Mouse (Mus musculus) midbrain, embryonic 15.5 days (tissue): Measurements from ENCODE around the gene Sema6d. TPM values are rescaled to one million over a fixed set of nuclear protein-coding genes. Genes with fewer than 3 reads are reported as not detected.

ENCODE experiments used
- ATAC-seq: fragments of 200-750 bp; cut with Nextera tagmentation; replicated peaks from 2 replicates; pipeline ENCODE4 v1.8.0; 2017; ENCODE audit warnings: moderate TSS enrichment
- H3K27ac ChIP-seq: fragments of 300-500 bp; sonication (generic); 2 replicates; pipeline ENCODE4 v1.5.1; 2015; ENCODE audit warnings: mild to moderate bottlenecking, inconsistent platforms
- H3K27me3 ChIP-seq: fragments of 300-500 bp; sonication (generic); replicated peaks from 2 replicates; pipeline ENCODE4 v1.6.1; 2015; ENCODE audit warnings: inconsistent platforms
- H3K36me3 ChIP-seq: fragments of 300-500 bp; sonication (generic); replicated peaks from 2 replicates; pipeline ENCODE4 v1.6.1; 2015; ENCODE audit warnings: inconsistent platforms
- H3K4me1 ChIP-seq: fragments of 300-500 bp; sonication (generic); 2 replicates; pipeline ENCODE4 v1.6.1; 2015; ENCODE audit warnings: inconsistent platforms
- H3K4me2 ChIP-seq: fragments of 300-500 bp; sonication (generic); 2 replicates; pipeline ENCODE4 v1.6.1; 2015; ENCODE audit warnings: inconsistent platforms, mild to moderate bottlenecking, moderate library complexity
- H3K4me3 ChIP-seq: fragments of 300-500 bp; sonication (generic); 2 replicates; pipeline ENCODE4 v1.5.1; 2015; ENCODE audit warnings: mild to moderate bottlenecking, inconsistent platforms
- H3K9ac ChIP-seq: fragments of 300-500 bp; sonication (generic); 2 replicates; pipeline ENCODE4 v1.6.1; 2015; ENCODE audit warnings: mild to moderate bottlenecking, inconsistent platforms
- H3K9me3 ChIP-seq: fragments of 300-500 bp; sonication (generic); 2 replicates; pipeline ENCODE4 v1.6.1; 2016; ENCODE audit warnings: inconsistent platforms
- WGBS: fragments of 180-500 bp; shearing (Covaris S2); methylation state at CpG from one replicate; pipeline ENCODE4 v1.1.7; 2015; ENCODE audit warnings: mixed read lengths; 5-methylcytosine and 5-hydroxymethylcytosine counted together
- polyA plus RNA-seq: library from polyadenylated mRNA; unstranded; fragments of >200 nt; fragmentation: Nextera tagmentation; extraction: Ambion mirVana; gene quantifications from 2 replicates; pipeline ENCODE4 v1.2.1, GENCODE M21; 2015

Sema6d gene
- polyA plus RNA-seq, 1 experiment from 2014 or later: 34.7 TPM

GRCm38 (mm10) chr2:124668431-124668830 lies 578.7 kb downstream of the Sema6d start:
- H3K4me1 ChIP-seq: no peaks in the 10 kb centered on the region
- no peak overlapping the region for H3K4me3 ChIP-seq
- H3K9me3 ChIP-seq: no peaks in the 10 kb centered on the region
- H3K27ac ChIP-seq: no peak overlapping the region
- peaks cover 6% of the 10 kb centered on the region; the same call in 1 of the 2 replicates for H3K36me3 ChIP-seq
- ATAC-seq: no peak
- H3K4me2 ChIP-seq: no peak overlapping the region
- WGBS: 100% methylated on average over 1 of the region's 1 CpGs
- no peaks in the 10 kb centered on the region for H3K27me3 ChIP-seq
- no peak overlapping the region for H3K9ac ChIP-seq

DNA sequence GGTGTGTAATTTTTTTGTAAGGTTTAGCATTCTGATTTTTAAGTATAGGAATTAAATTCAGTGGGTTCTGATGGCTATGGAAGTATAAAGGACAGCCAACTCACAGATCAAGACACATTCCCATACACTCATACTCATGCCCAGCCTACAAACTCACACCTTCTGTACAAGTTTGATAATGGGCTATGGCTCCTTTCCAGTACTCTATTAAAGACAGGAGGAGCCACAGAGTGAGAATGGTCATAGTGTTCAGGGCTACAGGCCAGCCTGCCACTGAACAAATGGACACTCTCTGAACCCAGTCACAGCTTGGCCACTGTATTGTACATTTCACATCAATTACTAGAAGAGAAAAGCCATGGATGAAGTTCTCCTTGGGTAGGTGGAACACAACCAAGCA lies 583.3 kb downstream of the Sema6d start:
- Histone ChIP-seq H3K27me3 (no peaks in the 10 kb centered on the region), H3K4me3 (no peak overlapping the region), H3K27ac (no peak overlapping the region), H3K9me3 (no peaks in the 10 kb centered on the region), H3K9ac (no peak overlapping the region), H3K36me3 (no peaks in the 10 kb centered on the region), H3K4me2 (no peak overlapping the region), H3K4me1 (no peaks in the 10 kb centered on the region)
- no peak for ATAC-seq

- no peaks in the 10 kb centered on the region for H3K4me1 ChIP-seq
- WGBS: 82% methylated on average over 5 of the region's 5 CpGs
- H3K36me3 ChIP-seq: no peaks in the 10 kb centered on the region
- H3K27ac ChIP-seq: no peak overlapping the region
- no peak for ATAC-seq
- H3K9ac ChIP-seq: no peak overlapping the region
- no peaks in the 10 kb centered on the region for H3K9me3 ChIP-seq
- H3K27me3 ChIP-seq: no peaks in the 10 kb centered on the region
- no peak overlapping the region for H3K4me3 ChIP-seq
- H3K4me2 ChIP-seq: no peak overlapping the region
Measured at GRCm38 (mm10) chr2:124684481-124684901, 594.7 kb downstream of the Sema6d start.

GRCm38 (mm10) chr2:124690372-124690771 lies 600.6 kb downstream of the Sema6d start:
- ATAC-seq: no peak
- H3K36me3 ChIP-seq: no peaks in the 10 kb centered on the region
- H3K27ac ChIP-seq: no peak overlapping the region
- 96% methylated on average over 1 of the region's 1 CpGs for WGBS
- H3K9me3 ChIP-seq: no peaks in the 10 kb centered on the region
- H3K4me1 ChIP-seq: no peaks in the 10 kb centered on the region
- H3K27me3 ChIP-seq: no peaks in the 10 kb centered on the region
- H3K4me3 ChIP-seq: no peak overlapping the region
- no peak overlapping the region for H3K4me2 ChIP-seq
- H3K9ac ChIP-seq: no peak overlapping the region

- Histone ChIP-seq H3K4me2 (no peak overlapping the region), H3K36me3 (no peaks in the 10 kb centered on the region), H3K4me1 (no peaks in the 10 kb centered on the region), H3K27ac (no peak overlapping the region), H3K4me3 (no peak overlapping the region), H3K9me3 (no peaks in the 10 kb centered on the region), H3K27me3 (no peaks in the 10 kb centered on the region), H3K9ac (no peak overlapping the region)
- 90% methylated on average over 10 of the region's 10 CpGs for WGBS
- no peak for ATAC-seq
Measured at GRCm38 (mm10) chr2:124702621-124703020, 612.9 kb downstream of the Sema6d start.

DNA sequence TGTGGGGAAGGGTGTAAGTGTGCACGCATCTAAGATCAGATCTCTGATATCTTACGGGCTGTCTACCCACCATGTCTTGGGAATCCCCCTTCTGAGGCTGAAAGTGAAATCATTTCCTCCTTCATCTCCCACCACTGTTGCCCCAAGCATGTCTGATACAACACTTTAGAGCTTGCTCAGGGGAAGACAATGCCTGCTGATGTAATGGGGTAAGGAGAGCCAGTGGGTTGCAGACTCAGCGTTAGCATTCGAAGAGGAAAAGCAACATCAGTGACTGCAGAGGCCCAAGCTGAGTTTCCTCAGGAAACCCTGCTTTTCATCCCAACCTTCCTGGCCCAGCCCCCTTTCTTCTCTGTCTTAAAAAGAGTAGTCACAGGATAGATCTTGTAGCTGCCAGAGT lies 615.2 kb downstream of the Sema6d start:
- Histone ChIP-seq H3K4me3 (no peak overlapping the region), H3K9me3 (no peaks in the 10 kb centered on the region), H3K27me3 (no peaks in the 10 kb centered on the region), H3K4me2 (no peak overlapping the region), H3K4me1 (no peaks in the 10 kb centered on the region), H3K9ac (no peak overlapping the region), H3K27ac (no peak overlapping the region), H3K36me3 (no peaks in the 10 kb centered on the region)
- 58% methylated on average over 4 of the region's 4 CpGs for WGBS
- ATAC-seq: no peak

DNA sequence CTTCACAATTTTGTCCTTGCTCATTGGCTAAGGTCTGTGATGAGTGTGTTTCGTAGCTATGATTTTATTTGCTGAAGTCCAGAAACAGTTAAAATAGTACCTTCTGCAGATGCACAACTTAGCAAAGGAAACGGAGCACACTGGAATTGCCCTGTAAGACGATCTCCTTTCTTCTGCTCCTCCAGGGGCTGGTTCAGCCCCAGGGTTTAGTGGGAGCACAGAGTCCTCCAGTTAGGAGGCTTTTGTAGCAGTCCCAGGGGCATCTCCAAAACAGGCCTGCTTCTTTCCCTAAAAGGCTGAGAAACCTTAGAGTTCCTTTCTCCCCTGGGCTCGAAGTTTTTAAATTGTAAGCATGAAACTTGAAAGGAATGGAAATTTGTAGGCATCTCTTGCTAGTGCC lies 616.0 kb downstream of the Sema6d start:
- no peak overlapping the region for H3K4me2 ChIP-seq
- H3K9me3 ChIP-seq: no peaks in the 10 kb centered on the region
- H3K4me3 ChIP-seq: no peak overlapping the region
- H3K9ac ChIP-seq: no peak overlapping the region
- no peaks in the 10 kb centered on the region for H3K4me1 ChIP-seq
- H3K36me3 ChIP-seq: no peaks in the 10 kb centered on the region
- H3K27ac ChIP-seq: no peak overlapping the region
- WGBS: 45% methylated on average over 4 of the region's 4 CpGs
- no peak for ATAC-seq
- H3K27me3 ChIP-seq: no peaks in the 10 kb centered on the region

DNA sequence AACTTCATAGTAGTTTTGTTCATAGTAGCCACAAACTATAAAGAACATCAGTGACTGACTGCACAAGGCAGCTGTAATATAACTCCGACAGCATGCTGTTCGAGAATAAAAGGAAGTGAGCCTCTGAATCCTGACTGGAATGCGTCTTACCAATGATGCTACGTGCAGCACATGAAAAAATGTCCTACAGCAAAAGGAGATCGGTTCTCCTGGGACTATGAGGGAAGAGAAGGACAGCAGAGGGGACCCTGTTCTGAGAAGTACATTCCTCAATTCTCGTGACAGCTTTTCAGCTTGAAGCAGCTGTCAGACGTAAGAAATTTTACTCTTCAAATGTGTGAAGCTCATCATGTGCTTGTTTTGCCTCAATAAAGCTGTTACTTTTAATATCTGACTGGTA lies 617.1 kb downstream of the Sema6d start:
- Histone ChIP-seq H3K4me1 (no peaks in the 10 kb centered on the region), H3K9me3 (no peaks in the 10 kb centered on the region), H3K36me3 (no peaks in the 10 kb centered on the region), H3K4me3 (no peak overlapping the region), H3K4me2 (no peak overlapping the region), H3K27ac (no peak overlapping the region), H3K27me3 (no peaks in the 10 kb centered on the region), H3K9ac (no peak overlapping the region)
- ATAC-seq: no peak
- WGBS: 40% methylated on average over 7 of the region's 7 CpGs
